Mouse (Mus musculus) lung, postnatal 0 days (tissue): ENCODE results near the gene Mef2a.

ENCODE experiments used
- CTCF ChIP-seq: IDR thresholded peaks from 2 replicates; pipeline ENCODE4 v1.5.1; 2016; ENCODE audit warnings: antibody characterized with exemption, mild to moderate bottlenecking
- EP300 ChIP-seq: IDR thresholded peaks from 2 replicates; pipeline ENCODE4 v1.6.1; 2016; ENCODE audit warnings: antibody characterized with exemption, mild to moderate bottlenecking, control low read depth

GRCm38 (mm10) chr7:67308102-67308501 lies 64.6 kb downstream of the Mef2a start:
- no peak for TF ChIP-seq CTCF
- no peak for TF ChIP-seq EP300
